Comparison of ENCODE assay signal across 8 mouse cellular contexts in the genomic region with DNA sequence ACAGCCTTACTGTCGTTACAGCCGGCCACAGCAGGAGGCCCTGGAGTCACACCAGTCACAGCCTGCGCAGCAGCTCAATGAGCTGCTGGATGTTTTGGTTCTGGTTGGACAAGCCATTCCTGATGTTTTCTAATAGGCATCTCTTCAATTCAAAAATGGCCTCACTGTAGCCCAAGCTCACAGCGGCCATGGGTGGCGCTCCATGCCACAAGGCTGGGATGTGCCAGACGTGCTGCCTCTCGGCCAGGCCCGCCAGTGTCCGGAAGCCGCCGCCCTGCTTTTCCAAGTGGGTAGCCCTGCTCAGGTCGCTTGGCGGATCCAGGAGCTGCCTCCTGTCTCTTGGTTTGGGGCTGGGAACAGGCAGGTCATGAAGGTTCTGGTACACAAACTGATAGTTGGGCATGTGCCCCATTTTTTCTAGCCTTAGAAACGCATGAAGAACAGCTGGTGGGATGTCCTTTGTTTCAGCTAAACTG. TPM values are rescaled to one million over a fixed set of nuclear protein-coding genes. Genes with fewer than 3 reads are reported as not detected.
DNase-seq lines count a peak whose midpoint lies in the region; ATAC-seq and TF ChIP-seq lines count a peak whose summit lies in the region.

A gene (minus strand): TSS at position 51 of the 476 bp plus-strand sequence.

- no peak within 1 kb of the TSS for H3K4me3 ChIP-seq in liver, adult 2 months (ENCODE audit: insufficient read depth, low read depth, low read length)
- no peak within 1 kb of the TSS for H3K4me3 ChIP-seq in bone marrow macrophage, adult 2 months (ENCODE audit: insufficient read depth, low read length)
- no peak within 1 kb of the TSS for H3K4me3 ChIP-seq in intestine, embryonic 16.5 days (ENCODE audit: low read length)

- no peak for TF ChIP-seq CTCF in liver, adult 2 months (IDR thresholded peaks at IDR 0.05; ENCODE audit: low read depth, low read length)
- TF ChIP-seq CTCF in bone marrow macrophage, adult 2 months (IDR thresholded peaks at IDR 0.05; ENCODE audit: low read depth, low read length), result no peak

- H3K79me2 ChIP-seq in liver, adult 2 months (ENCODE audit: control insufficient read depth, insufficient read depth, low read length), result no peaks in the 10 kb centered on the region

- no peaks in the 10 kb centered on the region for H3K4me1 ChIP-seq in liver, adult 2 months (ENCODE audit: control insufficient read depth, insufficient read depth, low read length)
- no peaks in the 10 kb centered on the region for H3K4me1 ChIP-seq in bone marrow macrophage, adult 2 months (ENCODE audit: control insufficient read depth, insufficient read depth, low read length)
- H3K4me1 ChIP-seq in intestine, embryonic 16.5 days (ENCODE audit: control insufficient read depth, insufficient read depth, low read length), result no peaks in the 10 kb centered on the region

- no peak within 1 kb of the TSS for H3K9ac ChIP-seq in liver, adult 2 months (ENCODE audit: low read depth, low read length)
- H3K9ac ChIP-seq in intestine, embryonic 16.5 days (ENCODE audit: low read depth, low read length), result no peak within 1 kb of the TSS

- no peak for ATAC-seq in intestine, embryonic 16.5 days
- ATAC-seq in megakaryocyte-erythroid progenitor cell, adult 5-6 weeks (replicated peaks; ENCODE audit: low FRiP score, low TSS enrichment, poor library complexity, severe bottlenecking), result no peak

- DNase-seq in liver, adult 2 months (ENCODE audit: extremely low read depth, low read depth, low spot score), result no peak
- no peak for DNase-seq in liver
- DNase-seq in gonadal fat pad, adult 2 months (ENCODE audit: low read depth), result no peak
- DNase-seq in yolk sac, embryonic 10.5 days (ENCODE audit: low spot score), result no peak
- no peak for DNase-seq in lung, postnatal 25 days (ENCODE audit: low spot score)

- no peaks in the 10 kb centered on the region for H3K27me3 ChIP-seq in liver, adult 2 months (ENCODE audit: control insufficient read depth, insufficient read depth, low read length)
- H3K27me3 ChIP-seq in intestine, embryonic 16.5 days (replicated peaks; ENCODE audit: control insufficient read depth, insufficient read depth, low read length), result no peaks in the 10 kb centered on the region

- WGBS in liver, adult 2 months, result 90% methylated on average over 14 of the region's 14 CpGs
- 82% methylated on average over 14 of the region's 14 CpGs for WGBS in intestine, embryonic 16.5 days

- no peak within 1 kb of the TSS for H3K4me2 ChIP-seq in intestine, embryonic 16.5 days (ENCODE audit: low read depth, low read length)

- H3K9me3 ChIP-seq in intestine, embryonic 16.5 days (ENCODE audit: control insufficient read depth, low read length), result no peaks in the 10 kb centered on the region

- no peak for TF ChIP-seq POLR2A in liver, adult 2 months (IDR thresholded peaks at IDR 0.05; ENCODE audit: extremely low read depth, insufficient read depth, low read length)
- TF ChIP-seq POLR2A in bone marrow macrophage, adult 2 months (IDR thresholded peaks at IDR 0.05; ENCODE audit: borderline replicate concordance, low read depth, low read length), result no peak

- H3K27ac ChIP-seq in liver, adult 2 months (replicated peaks; ENCODE audit: insufficient read depth, low read depth, low read length), result no peak within 1 kb of the TSS
- no peak within 1 kb of the TSS for H3K27ac ChIP-seq in bone marrow macrophage, adult 2 months (ENCODE audit: insufficient read depth, low read depth, low read length)
- no peak within 1 kb of the TSS for H3K27ac ChIP-seq in intestine, embryonic 16.5 days (ENCODE audit: low read length)

- H3K36me3 ChIP-seq in liver, adult 2 months (ENCODE audit: control insufficient read depth, insufficient read depth, low read length), result peaks cover 26% of the 10 kb centered on the region; the same call in 1 of the 2 replicates
- peaks cover 22% of the 10 kb centered on the region; the same call in 1 of the 2 replicates for H3K36me3 ChIP-seq in intestine, embryonic 16.5 days (ENCODE audit: control insufficient read depth, insufficient read depth, low read length)

RNA-seq across cellular contexts. Expression of the gene that starts here (rescaled TPM):
- 90.7 and 107 TPM in 2 replicates for total RNA-seq in liver, adult 2 months (2014; rRNA removed)
- polyA plus RNA-seq in liver, adult 2 months (2012; rRNA removed), result 269 and 290 TPM in 2 replicates
- polyA plus RNA-seq in bone marrow macrophage, adult 2 months (2012; ENCODE audit: insufficient read depth, insufficient read length, missing spikeins), result 58.6 and 67.8 TPM in 2 replicates
- polyA plus RNA-seq in gonadal fat pad, adult 2 months (2012; rRNA removed), result 101 and 114 TPM in 2 replicates
- polyA plus RNA-seq in intestine, embryonic 16.5 days (2015; fragmentation: Nextera tagmentation; extraction: Ambion mirVana), result 219 and 236 TPM in 2 replicates
- total RNA-seq in megakaryocyte-erythroid progenitor cell, adult 5-6 weeks (2014; fragmentation: Nextera tagmentation), result 128 and 195 TPM in 2 replicates
- total RNA-seq in megakaryocyte-erythroid progenitor cell, adult 5-6 weeks (2017), result 72.1 and 95.9 TPM in 2 replicates
